Mouse (Mus musculus): ENCODE measurements around the gene Stap2.

Stap2 gene

GRCm38 (mm10) chr17:55960791-55961190, 44.6 kb downstream of the Stap2 start:
- CTCF ChIA-PET: no interaction called here

- CTCF ChIA-PET: no interaction called here
Observed at GRCm38 (mm10) chr17:55959946-55960740, 45.2 kb downstream of the Stap2 start.

- CTCF ChIA-PET: no interaction called here
Observed at GRCm38 (mm10) chr17:55958918-55959728, 46.3 kb downstream of the Stap2 start, which contains the start of gene Yju2. TSS of gene Yju2 (plus strand) at chr17:55959099.

- CTCF ChIA-PET: no interaction called here
Observed at GRCm38 (mm10) chr17:55958584-55958886, 46.8 kb downstream of the Stap2 start.

GRCm38 (mm10) chr17:55957726-55958583, 47.4 kb downstream of the Stap2 start:
- CTCF ChIA-PET: interaction anchor here (1.1 kb wide), 1 partner anchor 114 kb away, joined by 3 read pairs; no protein-coding TSS in a partner anchor

GRCm38 (mm10) chr17:55957168-55957567, 48.2 kb downstream of the Stap2 start:
- CTCF ChIA-PET: interaction anchor here (1.1 kb wide), 1 partner anchor 115 kb away, joined by 3 read pairs; no protein-coding TSS in a partner anchor

GRCm38 (mm10) chr17:55956591-55956990, 48.8 kb downstream of the Stap2 start:
- CTCF ChIA-PET: interaction anchor here (1.1 kb wide), 1 partner anchor 116 kb away, joined by 3 read pairs; no protein-coding TSS in a partner anchor

- CTCF ChIA-PET: interaction anchor here (0.6 kb wide), 1 partner anchor 332 kb away, joined by 8 read pairs; no protein-coding TSS in a partner anchor
Observed at GRCm38 (mm10) chr17:55956129-55956528, 49.3 kb downstream of the Stap2 start.

- CTCF ChIA-PET: interaction anchor here (0.6 kb wide), 1 partner anchor 98 kb away, joined by 4 read pairs; no protein-coding TSS in a partner anchor
Observed at GRCm38 (mm10) chr17:55954229-55954628, 51.2 kb downstream of the Stap2 start.

- CTCF ChIA-PET: no interaction called here
Observed at GRCm38 (mm10) chr17:55953751-55954150, 51.6 kb downstream of the Stap2 start.

- CTCF ChIA-PET: interaction anchor here (0.6 kb wide), 1 partner anchor 1177 kb away, joined by 3 read pairs; no protein-coding TSS in a partner anchor
Observed at GRCm38 (mm10) chr17:55952447-55953027, 52.8 kb downstream of the Stap2 start, which contains the start of gene Ebi3. TSS of gene Ebi3 (plus strand) at chr17:55952640.

- CTCF ChIA-PET: no interaction called here
Observed at GRCm38 (mm10) chr17:55952041-55952440, 53.3 kb downstream of the Stap2 start.

GRCm38 (mm10) chr17:55950601-55951000, 54.8 kb downstream of the Stap2 start:
- CTCF ChIA-PET: no interaction called here

GRCm38 (mm10) chr17:55949400-55949799, 56.0 kb downstream of the Stap2 start, which contains the start of gene Zfp119b:
TSS of gene Zfp119b (minus strand) at chr17:55949500.
- CTCF ChIA-PET: no interaction called here

GRCm38 (mm10) chr17:55948647-55949046, 56.7 kb downstream of the Stap2 start:
- CTCF ChIA-PET: no interaction called here

Measured in spleen, embryonic (tissue).